Mouse (Mus musculus) gastrocnemius, adult 2 months (tissue): Measurements from ENCODE around the gene Ppp1r3c. TPM values are rescaled to one million over a fixed set of nuclear protein-coding genes. Genes with fewer than 3 reads are reported as not detected.

ENCODE experiments used
- DNase-seq: peaks from one replicate; pipeline ENCODE4 v3.0.0; 2022
- H3K27ac ChIP-seq: fragments of 200-600 bp; 2 replicates; pipeline ENCODE4 v1.8.1; 2022; ENCODE audit warnings: mild to moderate bottlenecking
- H3K4me3 ChIP-seq: fragments of 200-600 bp; 2 replicates; pipeline ENCODE4 v1.8.1; 2022; ENCODE audit warnings: mild to moderate bottlenecking, moderate library complexity
- CTCF ChIP-seq: fragments of 200-600 bp; IDR thresholded peaks from 2 replicates; pipeline ENCODE4 v1.8.1; 2022; ENCODE audit warnings: antibody characterized with exemption, mild to moderate bottlenecking, moderate library complexity
- intact Hi-C: fragments of 180-260 bp; cut with DNase I; formaldehyde crosslinking; loops from one replicate; pipeline ENCODE4 v1.15.1; 2025
- total RNA-seq, 2 experiments: library from RNA; stranded (reverse); gene quantifications; 2 replicates each; pipeline ENCODE4 v1.2.3; 2021

Ppp1r3c gene
- total RNA-seq, 2 experiments from 2014 or later = 675 to 775 TPM

- no peak for TF ChIP-seq CTCF
- Histone ChIP-seq H3K4me3 (peak overlapping the region; percentile 41), H3K27ac (peak overlapping the region; percentile 95)
- intact Hi-C loops = no loop called here
- peak; percentile 63 for DNase-seq
These were observed 47.2 kb downstream of the Ppp1r3c start for GRCm38 (mm10) chr19:36689205-36689604.

GRCm38 (mm10) chr19:36687843-36688637 is 48.4 kb downstream of the Ppp1r3c start:
- DNase-seq = peak; percentile 79
- peak overlapping the region; percentile 95 for H3K27ac ChIP-seq
- peak overlapping the region; percentile 41 for H3K4me3 ChIP-seq
- no peak for TF ChIP-seq CTCF
- intact Hi-C loops = loop anchor here (1.0 to 2.0 kb wide), 2 partner anchors 43 to 87 kb away; no protein-coding TSS in a partner anchor

- Histone ChIP-seq H3K27ac (peak overlapping the region; percentile 95), H3K4me3 (peak overlapping the region; percentile 41; the same call in 1 of the 2 replicates)
- intact Hi-C loops = loop anchor here (1.0 to 2.0 kb wide), 2 partner anchors 44 to 88 kb away; no protein-coding TSS in a partner anchor
- peak; percentile 76 for DNase-seq
- TF ChIP-seq CTCF = no peak
These were observed 49.4 kb downstream of the Ppp1r3c start for GRCm38 (mm10) chr19:36687044-36687443.

- intact Hi-C loops = loop anchor here (2.0 kb wide), 1 partner anchor 89 kb away; no protein-coding TSS in a partner anchor
- no peak for DNase-seq
- TF ChIP-seq CTCF = no peak
- Histone ChIP-seq H3K27ac (peak overlapping the region; percentile 95), H3K4me3 (no peak overlapping the region)
These were observed 50.4 kb downstream of the Ppp1r3c start for GRCm38 (mm10) chr19:36686016-36686415.

GRCm38 (mm10) chr19:36682560-36682959 is 53.9 kb downstream of the Ppp1r3c start:
- intact Hi-C loops = no loop called here
- H3K27ac ChIP-seq = peak overlapping the region; percentile 92
- TF ChIP-seq CTCF = no peak
- H3K4me3 ChIP-seq = 0 out of 2 replicates have a peak overlapping the region, but pooled peaks have one; percentile 16
- DNase-seq = peak; percentile 55

Other genes starting within 250 kb of the Ppp1r3c start
- 1 to 10 TPM; 5.5 to 6.8 TPM for gene Hectd2, start 182.0 kb downstream of the Ppp1r3c start, total RNA-seq
- gene Tnks2, start 97.6 kb upstream of the Ppp1r3c start, total RNA-seq = 100 to 1,000 TPM; 106 to 127 TPM
- 1 to 10 TPM; 1.3 to 2.3 TPM for gene Fgfbp3, start 183.0 kb upstream of the Ppp1r3c start, total RNA-seq
- 10 to 100 TPM in 1 of 2 experiments, 1 to 10 TPM in 1; 9.8 to 13.5 TPM for gene Btaf1, start 189.4 kb upstream of the Ppp1r3c start, total RNA-seq